Mouse (Mus musculus) heart, adult 11 months (tissue): ENCODE measurements around the gene Timm13.

ENCODE experiments used
- DNase-seq: peaks from one replicate; pipeline ENCODE4 v3.0.0; 2022

Timm13 gene

GRCm38 (mm10) chr10:80932700-80933420 lies 32.1 kb upstream of the Timm13 start:
- peak; percentile 96 for DNase-seq

- peak; percentile 96 for DNase-seq
These were observed 31.4 kb upstream of the Timm13 start for GRCm38 (mm10) chr10:80932206-80932605.

- DNase-seq: no peak
These were observed 30.9 kb upstream of the Timm13 start for GRCm38 (mm10) chr10:80931695-80932094.

GRCm38 (mm10) chr10:80931153-80931671 lies 30.4 kb upstream of the Timm13 start:
- DNase-seq: peak; percentile 97

- peak; percentile 96 for DNase-seq
These were observed 29.8 kb upstream of the Timm13 start for GRCm38 (mm10) chr10:80930361-80931152.

GRCm38 (mm10) chr10:80929299-80930226 lies 28.8 kb upstream of the Timm13 start, which contains the start of gene Gadd45b:
Gadd45b (plus strand) TSS chr10:80930073.
- DNase-seq: peak; percentile 100

- DNase-seq: peak; percentile 99
These were observed 28.0 kb upstream of the Timm13 start for GRCm38 (mm10) chr10:80928586-80929298.

GRCm38 (mm10) chr10:80925472-80925871 lies 24.7 kb upstream of the Timm13 start:
- DNase-seq: no peak

GRCm38 (mm10) chr10:80921923-80922322 lies 21.2 kb upstream of the Timm13 start:
- peak; percentile 95 for DNase-seq

- DNase-seq: peak; percentile 97
These were observed 17.1 kb upstream of the Timm13 start, which contains the start of gene Lmnb2 for GRCm38 (mm10) chr10:80917779-80918434. Lmnb2 (minus strand) TSS chr10:80918245.

- peak; percentile 94 for DNase-seq
These were observed 16.6 kb upstream of the Timm13 start for GRCm38 (mm10) chr10:80917336-80917778.

GRCm38 (mm10) chr10:80915736-80916135 lies 15.0 kb upstream of the Timm13 start:
- no peak for DNase-seq

- DNase-seq: no peak
These were observed 14.5 kb upstream of the Timm13 start for GRCm38 (mm10) chr10:80915260-80915659.

GRCm38 (mm10) chr10:80914253-80914656 lies 13.5 kb upstream of the Timm13 start:
- DNase-seq: no peak

- no peak for DNase-seq
These were observed 12.7 kb upstream of the Timm13 start for GRCm38 (mm10) chr10:80913364-80914011.

GRCm38 (mm10) chr10:80911891-80912290 lies 11.1 kb upstream of the Timm13 start:
- DNase-seq: no peak

GRCm38 (mm10) chr10:80911354-80911753 lies 10.6 kb upstream of the Timm13 start:
- no peak for DNase-seq

GRCm38 (mm10) chr10:80909375-80910162 lies 8.8 kb upstream of the Timm13 start:
- peak; percentile 92 for DNase-seq

GRCm38 (mm10) chr10:80904709-80905108 lies 3.9 kb upstream of the Timm13 start:
- DNase-seq: peak; percentile 86
